Mouse (Mus musculus): ENCODE results near the gene Slc4a1.
"Not testable (repeated sequence)": the region's sequence is repeated elsewhere in the genome, so short reads cannot be mapped to it uniquely, and the experiment has no call there.

The Slc4a1 gene

GRCm38 (mm10) chr11:102366103-102366502 is at the start of gene Slc4a1:
TSS of gene Slc4a1 (minus strand) at chr11:102366203.
- in situ Hi-C loops (cut with MboI, MseI) = not testable (repeated sequence)

DNA sequence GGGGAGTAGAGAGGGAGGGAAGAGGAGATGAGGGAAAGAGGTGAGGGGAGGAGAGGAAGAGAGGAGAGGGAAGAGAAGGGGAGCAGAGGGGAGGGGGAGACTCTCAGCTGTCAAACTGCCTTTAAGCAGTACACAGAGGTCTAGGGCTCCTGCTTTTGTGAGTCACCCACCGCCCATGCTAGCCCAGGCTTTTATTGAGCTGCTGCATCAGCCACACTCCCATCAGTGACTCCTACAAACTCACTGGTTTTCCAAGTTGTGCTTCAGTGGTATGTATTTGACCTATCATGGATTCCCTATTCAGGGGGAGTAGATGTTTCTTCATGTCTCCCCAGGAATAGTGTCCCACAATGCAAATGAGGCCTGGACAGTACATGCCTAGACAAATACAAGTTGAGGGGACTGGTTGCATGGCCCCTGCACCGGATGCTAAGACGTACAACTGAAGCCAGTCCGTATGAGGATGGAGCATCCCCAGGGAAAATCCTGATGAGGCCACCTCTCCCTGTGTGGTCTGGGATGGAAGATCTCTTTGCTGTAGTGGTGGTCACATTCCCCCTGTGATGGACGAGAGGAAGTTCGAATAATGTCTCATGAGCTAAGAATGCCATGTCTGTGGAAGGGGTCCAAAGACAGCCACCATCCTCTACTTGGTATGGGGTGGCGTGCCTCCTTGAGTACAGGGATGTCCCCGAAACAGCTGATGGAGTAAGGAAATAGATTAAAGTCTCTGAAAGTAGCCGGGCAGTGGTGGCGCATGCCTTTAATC is 49.2 kb upstream of the Slc4a1 start:
- in situ Hi-C loops (cut with MboI, MseI) = no loop called here

- in situ Hi-C loops (cut with MboI, MseI) = no loop called here
Observed at GRCm38 (mm10) chr11:102413059-102413458, 47.1 kb upstream of the Slc4a1 start.

GRCm38 (mm10) chr11:102411704-102412103 is 45.7 kb upstream of the Slc4a1 start:
- in situ Hi-C loops (cut with MboI, MseI) = no loop called here

GRCm38 (mm10) chr11:102411061-102411460 is 45.1 kb upstream of the Slc4a1 start:
- in situ Hi-C loops (cut with MboI, MseI) = no loop called here

GRCm38 (mm10) chr11:102410345-102410744 is 44.3 kb upstream of the Slc4a1 start:
- in situ Hi-C loops (cut with MboI, MseI) = not testable (repeated sequence)

DNA sequence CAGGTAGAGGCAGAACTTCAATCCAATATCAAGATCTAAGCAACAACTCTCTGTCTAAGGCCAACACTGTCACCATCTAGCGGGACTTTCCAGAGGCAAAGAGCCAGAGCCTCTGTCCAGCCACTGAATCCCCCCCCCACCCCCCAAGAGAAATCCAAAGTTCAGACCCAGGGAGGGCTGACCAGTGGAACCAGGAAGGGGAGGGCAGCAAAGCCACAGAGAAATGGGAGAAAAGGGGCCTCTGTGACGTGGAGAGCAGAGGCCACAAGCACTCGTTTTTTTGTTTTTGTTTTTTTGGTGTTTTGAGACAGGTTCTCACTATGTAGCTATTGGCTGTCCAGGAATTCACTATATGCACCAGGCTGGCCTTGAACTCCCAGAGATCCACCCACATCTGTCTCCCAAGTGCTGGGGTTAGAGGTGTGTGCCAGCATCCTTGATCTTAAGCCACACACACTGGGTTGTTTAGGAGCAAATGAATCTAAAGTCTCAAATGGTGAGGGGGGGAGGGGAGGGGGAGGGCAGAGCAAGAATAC is 43.9 kb upstream of the Slc4a1 start:
- in situ Hi-C loops (cut with MboI, MseI) = loop anchor here in 1 of 2 experiments (10.0 kb wide), 1 partner anchor 115 kb away; the partner anchor contains the start of gene Atxn7l3

- in situ Hi-C loops (cut with MboI, MseI) = loop anchor here in 1 of 2 experiments (10.0 kb wide), 1 partner anchor 114 kb away; the partner anchor contains the start of gene Atxn7l3
Observed at GRCm38 (mm10) chr11:102408888-102409794, 43.1 kb upstream of the Slc4a1 start.

- in situ Hi-C loops (cut with MboI, MseI) = loop anchor here in 1 of 2 experiments (10.0 kb wide), 1 partner anchor 114 kb away; the partner anchor contains the start of gene Atxn7l3
Observed at GRCm38 (mm10) chr11:102408344-102408876, 42.4 kb upstream of the Slc4a1 start.

DNA sequence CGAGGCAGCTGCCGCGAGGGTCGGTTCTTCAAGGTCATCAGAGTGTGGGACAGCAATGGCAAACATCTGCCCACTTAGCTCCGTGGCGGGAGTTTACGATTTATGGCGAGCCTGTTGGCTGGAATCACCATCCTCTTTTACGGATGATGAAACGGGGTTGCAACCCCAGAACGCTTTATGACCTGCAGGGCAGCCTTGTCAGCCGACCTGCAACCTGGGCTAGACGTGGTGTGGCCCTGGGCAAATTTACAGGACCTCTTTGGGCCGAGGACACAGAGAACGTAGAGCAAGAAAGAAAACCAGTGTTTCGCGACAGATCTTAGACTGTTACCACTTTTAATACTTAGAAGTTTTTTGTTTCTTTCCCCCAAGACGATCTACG is 41.8 kb upstream of the Slc4a1 start, which contains the start of gene Slc25a39:
Slc25a39 (minus strand) TSS at position 113 of the 382 bp plus-strand sequence.
- in situ Hi-C loops (cut with MboI, MseI) = loop anchor here in 1 of 2 experiments (10.0 kb wide), 1 partner anchor 113 kb away; the partner anchor contains the start of gene Atxn7l3

DNA sequence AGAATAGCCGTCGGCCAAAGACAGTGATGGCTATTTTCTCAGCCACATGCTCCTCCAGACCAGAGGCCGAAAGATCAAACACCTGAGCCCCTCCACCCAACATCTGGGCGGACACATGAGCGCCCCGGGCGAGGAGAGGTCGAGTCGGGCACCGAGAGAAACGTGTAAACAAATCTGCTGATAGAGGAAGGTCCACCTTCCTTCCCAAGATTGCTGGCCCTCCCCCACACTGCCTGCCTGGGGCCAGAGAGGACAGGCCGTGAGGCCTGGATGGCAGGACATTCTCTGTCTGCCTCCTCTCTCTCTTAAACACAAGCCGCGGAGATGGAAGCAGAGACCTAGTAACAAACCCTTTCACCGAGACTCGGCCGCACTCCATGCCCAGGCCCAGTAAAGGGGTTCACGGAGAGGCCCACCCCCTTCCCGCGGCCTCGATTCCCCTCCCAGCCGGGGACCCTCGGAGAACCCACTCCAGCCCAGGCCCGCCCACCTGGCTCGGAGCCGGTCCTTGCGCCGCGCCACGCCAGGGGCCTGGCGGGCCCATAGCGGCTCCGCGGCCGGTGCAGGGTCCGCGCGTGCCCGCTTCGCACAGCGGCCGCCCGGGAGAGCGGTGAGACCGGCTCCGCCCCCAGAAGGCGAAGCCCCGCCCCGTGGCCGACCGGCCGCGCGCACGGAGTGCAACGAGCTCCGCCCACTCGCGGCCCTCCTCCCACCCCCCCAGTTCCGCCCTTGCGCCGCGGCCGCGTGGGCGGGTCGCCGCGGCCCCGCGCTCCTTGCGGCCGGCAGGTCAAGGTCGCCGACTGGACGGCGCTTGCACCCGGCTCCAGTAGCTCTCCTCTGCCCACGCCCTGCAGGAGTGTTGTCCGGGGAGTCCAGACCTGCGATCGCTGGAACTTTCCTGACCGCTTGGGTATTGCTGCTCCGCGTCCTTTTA is 41.2 kb upstream of the Slc4a1 start:
- in situ Hi-C loops (cut with MboI, MseI) = loop anchor here in 1 of 2 experiments (10.0 kb wide), 1 partner anchor 112 kb away; the partner anchor contains the start of gene Atxn7l3

DNA sequence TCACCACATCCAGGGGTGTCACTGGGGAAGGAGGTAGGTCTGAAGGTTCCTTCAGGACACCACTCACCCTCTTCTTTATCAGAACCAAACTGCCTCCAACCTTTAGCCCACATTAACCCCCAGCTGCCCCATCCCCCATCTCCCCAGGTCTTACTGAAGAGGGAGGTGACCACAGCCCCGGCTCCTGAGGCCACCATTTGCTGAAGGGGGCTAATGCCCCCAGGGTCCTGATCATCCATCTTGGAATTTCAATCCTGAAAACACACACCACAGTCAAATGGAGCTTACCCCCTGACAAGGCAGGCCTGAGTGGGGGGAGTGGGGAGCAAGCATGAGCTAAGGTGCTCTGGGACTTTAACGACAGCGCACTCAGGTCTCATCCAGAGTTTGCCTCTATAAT is 40.4 kb upstream of the Slc4a1 start:
- in situ Hi-C loops (cut with MboI, MseI) = loop anchor here in 1 of 2 experiments (10.0 kb wide), 1 partner anchor 112 kb away; the partner anchor contains the start of gene Atxn7l3

- in situ Hi-C loops (cut with MboI, MseI) = loop anchor here in 1 of 2 experiments (10.0 kb wide), 1 partner anchor 111 kb away; the partner anchor contains the start of gene Atxn7l3
Observed at GRCm38 (mm10) chr11:102405544-102406285, 39.7 kb upstream of the Slc4a1 start.

GRCm38 (mm10) chr11:102404161-102405010 is 38.4 kb upstream of the Slc4a1 start:
- in situ Hi-C loops (cut with MboI, MseI) = loop anchor here in 1 of 2 experiments (10.0 kb wide), 1 partner anchor 110 kb away; the partner anchor contains the start of gene Atxn7l3

DNA sequence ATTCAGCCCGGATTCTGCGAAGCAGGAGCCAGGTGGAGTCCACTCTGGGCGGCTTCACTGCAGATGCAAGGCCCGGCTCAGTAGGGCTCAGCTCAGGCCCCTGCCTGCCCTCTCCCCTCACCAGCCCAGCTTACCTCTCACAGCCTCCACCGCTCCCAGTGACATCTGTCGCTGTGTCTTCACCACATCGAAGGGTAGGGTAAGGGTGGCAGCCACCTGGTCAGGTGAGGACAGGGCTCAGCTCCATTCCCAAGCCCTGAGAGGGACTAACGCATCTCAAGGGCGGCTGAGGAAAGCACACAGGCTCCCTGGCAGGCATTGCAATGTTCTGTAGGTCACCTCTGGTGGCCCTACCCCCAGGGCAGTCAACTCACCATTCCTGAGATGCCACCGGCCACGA is 37.7 kb upstream of the Slc4a1 start:
- in situ Hi-C loops (cut with MboI, MseI) = loop anchor here in 1 of 2 experiments (10.0 kb wide), 1 partner anchor 109 kb away; the partner anchor contains the start of gene Atxn7l3

GRCm38 (mm10) chr11:102401898-102402500 is 36.0 kb upstream of the Slc4a1 start:
- in situ Hi-C loops (cut with MboI, MseI) = loop anchor here in 1 of 2 experiments (10.0 kb wide), 1 partner anchor 107 kb away; the partner anchor contains the start of gene Atxn7l3

DNA sequence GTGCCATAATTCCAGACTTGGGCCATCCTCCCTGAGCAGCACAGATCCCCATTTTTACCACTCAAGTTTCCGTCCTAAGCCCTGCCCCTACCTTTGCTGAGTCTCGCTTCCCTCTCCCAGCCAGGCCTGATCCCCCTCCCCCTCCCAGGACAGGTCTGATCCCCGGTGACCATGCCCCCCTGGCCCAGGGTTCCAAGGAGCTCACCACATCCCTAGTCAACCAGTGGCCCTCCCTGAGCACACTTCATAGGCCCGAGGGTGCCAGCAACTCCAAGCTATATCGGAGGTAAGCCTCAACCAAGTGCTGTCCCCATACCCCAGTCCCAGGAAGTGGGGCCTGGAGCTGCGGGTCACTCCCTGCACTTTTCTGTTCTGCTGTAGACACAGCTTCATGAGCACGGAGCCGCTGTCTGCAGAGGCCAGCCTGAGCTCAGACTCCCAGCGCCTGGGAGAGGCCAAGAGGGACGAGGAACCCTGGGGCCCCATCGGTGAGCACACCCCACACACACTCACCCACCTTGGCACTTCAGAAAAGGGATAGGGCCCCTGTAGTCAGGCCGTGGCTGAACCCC is 34.6 kb upstream of the Slc4a1 start:
- in situ Hi-C loops (cut with MboI, MseI) = loop anchor here in 1 of 2 experiments (10.0 kb wide), 1 partner anchor 106 kb away; the partner anchor contains the start of gene Atxn7l3

All from T-helper 17 cell (primary cell).